Mouse (Mus musculus): Measurements from ENCODE around the gene Asprv1. TPM values are rescaled to one million over a fixed set of nuclear protein-coding genes. Genes with fewer than 3 reads are reported as not detected.

Gene Asprv1
- total and polyA plus RNA-seq, 3 experiments: 0.21 to 0.31 TPM; not detected in 1

GRCm38 (mm10) chr6:86606289-86606688 lies 21.7 kb upstream of the Asprv1 start:
- no peak overlapping the region for H3K4me3 ChIP-seq
- no peaks in the 10 kb centered on the region for H3K4me1 ChIP-seq (ENCODE audit: control insufficient read depth, insufficient read depth, low read length)
- H3K27ac ChIP-seq: no peak overlapping the region
- intact Hi-C loops (cut with DNase I): no loop called here
- TF ChIP-seq POLR2A (IDR thresholded peaks at IDR 0.05; ENCODE audit: insufficient read depth, low read depth, low read length) (no peak), CTCF (IDR thresholded peaks at IDR 0.05) (no peak), EP300 (IDR thresholded peaks at IDR 0.05; ENCODE audit: insufficient read depth, low read depth, low read length) (no peak)
- no peak overlapping the region for H3K9ac ChIP-seq (ENCODE audit: low read depth, low read length)
- WGBS: 93% methylated on average over 4 of the region's 4 CpGs
- H3K27me3 ChIP-seq (ENCODE audit: control insufficient read depth, insufficient read depth, low read length): no peaks in the 10 kb centered on the region
- no peaks in the 10 kb centered on the region for H3K79me2 ChIP-seq (replicated peaks; ENCODE audit: control insufficient read depth, insufficient read depth, low read length)
- DNase-seq: no peak
- no peaks in the 10 kb centered on the region for H3K36me3 ChIP-seq (ENCODE audit: control insufficient read depth, insufficient read depth, low read length)

- H3K9ac ChIP-seq (ENCODE audit: low read depth, low read length): no peak overlapping the region
- H3K36me3 ChIP-seq (ENCODE audit: control insufficient read depth, insufficient read depth, low read length): no peaks in the 10 kb centered on the region
- 72% methylated on average over 6 of the region's 6 CpGs for WGBS
- H3K27me3 ChIP-seq (ENCODE audit: control insufficient read depth, insufficient read depth, low read length): no peaks in the 10 kb centered on the region
- DNase-seq: no peak
- no peak overlapping the region for H3K27ac ChIP-seq
- H3K79me2 ChIP-seq (replicated peaks; ENCODE audit: control insufficient read depth, insufficient read depth, low read length): no peaks in the 10 kb centered on the region
- no peak for TF ChIP-seq CTCF (IDR thresholded peaks at IDR 0.05)
- TF ChIP-seq POLR2A (IDR thresholded peaks at IDR 0.05; ENCODE audit: insufficient read depth, low read depth, low read length): no peak
- no peak for TF ChIP-seq EP300 (IDR thresholded peaks at IDR 0.05; ENCODE audit: insufficient read depth, low read depth, low read length)
- H3K4me3 ChIP-seq: no peak overlapping the region
- intact Hi-C loops (cut with DNase I): no loop called here
- no peaks in the 10 kb centered on the region for H3K4me1 ChIP-seq (ENCODE audit: control insufficient read depth, insufficient read depth, low read length)
Measured at GRCm38 (mm10) chr6:86607471-86607870, 20.5 kb upstream of the Asprv1 start.

GRCm38 (mm10) chr6:86609235-86609634 lies 18.7 kb upstream of the Asprv1 start:
- no peaks in the 10 kb centered on the region for H3K79me2 ChIP-seq (replicated peaks; ENCODE audit: control insufficient read depth, insufficient read depth, low read length)
- H3K36me3 ChIP-seq (ENCODE audit: control insufficient read depth, insufficient read depth, low read length): no peaks in the 10 kb centered on the region
- H3K27me3 ChIP-seq (ENCODE audit: control insufficient read depth, insufficient read depth, low read length): no peaks in the 10 kb centered on the region
- TF ChIP-seq POLR2A (IDR thresholded peaks at IDR 0.05; ENCODE audit: insufficient read depth, low read depth, low read length) (no peak), EP300 (IDR thresholded peaks at IDR 0.05; ENCODE audit: insufficient read depth, low read depth, low read length) (no peak), CTCF (IDR thresholded peaks at IDR 0.05) (no peak)
- DNase-seq: no peak
- no peak overlapping the region for H3K27ac ChIP-seq
- H3K4me3 ChIP-seq: no peak overlapping the region
- intact Hi-C loops (cut with DNase I): no loop called here
- no peak overlapping the region for H3K9ac ChIP-seq (ENCODE audit: low read depth, low read length)
- WGBS: 90% methylated on average over 6 of the region's 6 CpGs
- no peaks in the 10 kb centered on the region for H3K4me1 ChIP-seq (ENCODE audit: control insufficient read depth, insufficient read depth, low read length)

DNA sequence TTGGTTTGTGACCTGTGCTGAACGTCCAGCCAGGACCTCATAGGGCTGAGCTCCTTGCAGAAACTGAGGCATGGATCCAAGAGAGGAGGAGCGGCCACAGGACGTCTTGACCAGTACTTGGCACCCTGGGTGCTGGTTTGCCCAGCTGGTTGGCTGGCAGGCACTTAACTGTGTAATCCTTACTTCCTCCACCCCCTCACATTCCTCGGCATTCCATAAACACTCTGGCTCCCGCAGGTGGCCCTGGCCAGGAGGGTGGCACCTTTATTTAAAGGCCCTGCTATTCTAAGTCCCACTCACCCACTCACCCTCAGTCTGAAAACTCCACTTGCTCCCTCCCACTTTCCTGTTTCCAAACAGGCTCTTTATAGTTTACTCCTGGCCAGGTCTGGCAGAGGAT lies 17.2 kb upstream of the Asprv1 start:
- peak in 1 of 2 experiments; percentile 31 for DNase-seq
- Histone ChIP-seq H3K79me2 (replicated peaks; ENCODE audit: control insufficient read depth, insufficient read depth, low read length) (no peaks in the 10 kb centered on the region), H3K9ac (ENCODE audit: low read depth, low read length) (no peak overlapping the region), H3K4me1 (ENCODE audit: control insufficient read depth, insufficient read depth, low read length) (no peaks in the 10 kb centered on the region), H3K36me3 (ENCODE audit: control insufficient read depth, insufficient read depth, low read length) (no peaks in the 10 kb centered on the region), H3K27me3 (ENCODE audit: control insufficient read depth, insufficient read depth, low read length) (no peaks in the 10 kb centered on the region), H3K27ac (no peak overlapping the region), H3K4me3 (no peak overlapping the region)
- intact Hi-C loops (cut with DNase I): no loop called here
- TF ChIP-seq EP300 (IDR thresholded peaks at IDR 0.05; ENCODE audit: insufficient read depth, low read depth, low read length) (no peak), CTCF (IDR thresholded peaks at IDR 0.05) (no peak), POLR2A (IDR thresholded peaks at IDR 0.05; ENCODE audit: insufficient read depth, low read depth, low read length) (no peak)
- 36% methylated on average over 5 of the region's 5 CpGs for WGBS

DNA sequence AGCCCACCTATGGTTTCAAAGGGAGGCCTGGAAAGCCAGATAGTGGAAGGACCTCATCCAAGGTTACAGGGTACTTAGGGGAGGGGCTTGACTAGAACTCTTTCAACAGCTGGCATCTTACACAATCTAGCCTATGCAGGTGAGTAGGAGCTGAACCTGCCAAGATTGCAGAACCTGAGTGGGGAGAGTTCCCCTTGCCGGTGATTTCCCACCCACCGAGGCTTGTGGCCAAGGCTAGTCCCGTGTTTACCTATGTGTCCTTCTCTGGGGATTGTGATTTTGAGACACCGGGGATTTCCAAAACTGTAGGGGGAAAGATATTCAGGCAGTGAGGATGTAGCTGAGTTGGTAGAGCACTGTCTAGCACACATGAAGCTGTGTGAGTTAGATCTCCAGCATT lies 12.7 kb upstream of the Asprv1 start:
- TF ChIP-seq POLR2A (IDR thresholded peaks at IDR 0.05; ENCODE audit: insufficient read depth, low read depth, low read length) (no peak), CTCF (IDR thresholded peaks at IDR 0.05) (no peak), EP300 (IDR thresholded peaks at IDR 0.05; ENCODE audit: insufficient read depth, low read depth, low read length) (no peak)
- intact Hi-C loops (cut with DNase I): no loop called here

DNA sequence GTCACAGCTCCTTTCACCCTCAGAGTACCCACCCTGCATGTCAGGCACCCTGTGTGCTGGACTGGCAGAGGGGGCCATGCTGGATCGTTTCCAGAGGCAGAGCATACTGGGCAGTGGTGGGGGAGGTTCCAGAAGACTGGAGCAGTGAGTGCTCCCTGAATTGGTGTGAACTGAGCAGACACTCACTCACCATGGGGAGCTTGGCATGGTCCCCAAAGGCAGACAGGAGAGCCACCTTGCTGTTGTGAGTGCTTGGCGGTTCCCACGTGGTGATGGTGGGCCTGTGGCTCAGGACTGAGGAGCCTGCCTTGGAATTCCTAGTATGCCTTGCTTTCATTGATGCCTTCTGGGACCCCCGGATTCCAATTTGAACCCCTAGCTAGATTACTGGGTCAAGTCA lies 4.8 kb upstream of the Asprv1 start:
- Histone ChIP-seq H3K36me3 (ENCODE audit: control insufficient read depth, insufficient read depth, low read length) (no peaks in the 10 kb centered on the region), H3K27me3 (ENCODE audit: control insufficient read depth, insufficient read depth, low read length) (no peaks in the 10 kb centered on the region), H3K4me3 (no peak overlapping the region), H3K9ac (ENCODE audit: low read depth, low read length) (no peak overlapping the region), H3K27ac (no peak overlapping the region), H3K79me2 (replicated peaks; ENCODE audit: control insufficient read depth, insufficient read depth, low read length) (no peaks in the 10 kb centered on the region), H3K4me1 (ENCODE audit: control insufficient read depth, insufficient read depth, low read length) (0 out of 2 replicates have a peak, but pooled peaks cover 2% of the 10 kb centered on the region)
- no peak for DNase-seq
- WGBS: 83% methylated on average over 4 of the region's 4 CpGs
- TF ChIP-seq POLR2A (IDR thresholded peaks at IDR 0.05; ENCODE audit: insufficient read depth, low read depth, low read length): no peak
- TF ChIP-seq CTCF (IDR thresholded peaks at IDR 0.05): no peak
- TF ChIP-seq EP300 (IDR thresholded peaks at IDR 0.05; ENCODE audit: insufficient read depth, low read depth, low read length): no peak
- intact Hi-C loops (cut with DNase I): no loop called here

More for the DNA sequence above, 12.7 kb upstream of the Asprv1 start:
- no peaks in the 10 kb centered on the region for H3K4me1 ChIP-seq (ENCODE audit: control insufficient read depth, insufficient read depth, low read length)
- H3K9ac ChIP-seq (ENCODE audit: low read depth, low read length): no peak overlapping the region
- H3K27ac ChIP-seq: no peak overlapping the region
- WGBS: 70% methylated on average over 4 of the region's 4 CpGs
- H3K27me3 ChIP-seq (ENCODE audit: control insufficient read depth, insufficient read depth, low read length): no peaks in the 10 kb centered on the region
- H3K4me3 ChIP-seq: no peak overlapping the region
- DNase-seq: no peak
- H3K79me2 ChIP-seq (replicated peaks; ENCODE audit: control insufficient read depth, insufficient read depth, low read length): no peaks in the 10 kb centered on the region
- H3K36me3 ChIP-seq (ENCODE audit: control insufficient read depth, insufficient read depth, low read length): no peaks in the 10 kb centered on the region
